Mouse (Mus musculus): ENCODE measurements around the gene Drg1. TPM values are rescaled to one million over a fixed set of nuclear protein-coding genes. Genes with fewer than 3 reads are reported as not detected.

The Drg1 gene
- polyA plus RNA-seq, 1 experiment from 2014 or later: 246 TPM

Other genes starting within 250 kb of the Drg1 start
- 9.7 and 14.0 TPM in 2 replicates for gene Sfi1, start 73.0 kb downstream of the Drg1 start, polyA plus RNA-seq (2015; fragmentation: Nextera tagmentation; extraction: Ambion mirVana)
- gene Eif4enif1, start 64.0 kb downstream of the Drg1 start, polyA plus RNA-seq (2015; fragmentation: Nextera tagmentation; extraction: Ambion mirVana): 26.9 and 29.6 TPM in 2 replicates
- 87.6 and 91.1 TPM in 2 replicates for gene Patz1, start 22.5 kb upstream of the Drg1 start, polyA plus RNA-seq (2015; fragmentation: Nextera tagmentation; extraction: Ambion mirVana)
- 90.2 and 94.4 TPM in 2 replicates for gene Pik3ip1, start 64.0 kb upstream of the Drg1 start, polyA plus RNA-seq (2015; fragmentation: Nextera tagmentation; extraction: Ambion mirVana)
- gene Limk2, start 142.8 kb upstream of the Drg1 start, polyA plus RNA-seq (2015; fragmentation: Nextera tagmentation; extraction: Ambion mirVana): 46.8 and 47.0 TPM in 2 replicates
- gene Rnf185, start 185.9 kb upstream of the Drg1 start, polyA plus RNA-seq (2015; fragmentation: Nextera tagmentation; extraction: Ambion mirVana): 17.2 and 17.4 TPM in 2 replicates
- 0.90 TPM in 2 replicates for gene Pla2g3, start 221.9 kb upstream of the Drg1 start, polyA plus RNA-seq (2015; fragmentation: Nextera tagmentation; extraction: Ambion mirVana)
- gene Inpp5j, start 238.4 kb upstream of the Drg1 start, polyA plus RNA-seq (2015; fragmentation: Nextera tagmentation; extraction: Ambion mirVana): 0.12 and 0.32 TPM in 2 replicates
- 16.3 and 17.6 TPM in 2 replicates for gene Selenom, start 248.3 kb upstream of the Drg1 start, polyA plus RNA-seq (2015; fragmentation: Nextera tagmentation; extraction: Ambion mirVana)